Mouse (Mus musculus) olfactory bulb, adult 2 months (tissue): ENCODE measurements around the gene Plvap.
"Not testable (repeated sequence)": the region's sequence is repeated elsewhere in the genome, so short reads cannot be mapped to it uniquely, and the experiment has no call there.

Experiments used
- CTCF ChIP-seq: fragments of 200-500 bp; IDR thresholded peaks from 2 replicates; pipeline ENCODE4 v1.5.1; 2012; ENCODE audit warnings: low read depth, mild to moderate bottlenecking, low read length, moderate library complexity; ENCODE audit not compliant: insufficient read depth
- POLR2A ChIP-seq: fragments of 200-500 bp; IDR thresholded peaks from 2 replicates; pipeline ENCODE4 v1.6.1; 2012; ENCODE audit warnings: mild to moderate bottlenecking, low read depth, low read length, moderate library complexity; ENCODE audit not compliant: insufficient read depth

- TF ChIP-seq POLR2A, CTCF: not testable (repeated sequence)
These were observed 19.3 kb upstream of the Plvap start for GRCm38 (mm10) chr8:71530735-71531467.
